Mouse (Mus musculus): ENCODE measurements around the gene Actb. TPM values are rescaled to one million over a fixed set of nuclear protein-coding genes. Genes with fewer than 3 reads are reported as not detected.

Actb gene
- polyA plus RNA-seq (2016; fragmentation: Nextera tagmentation; extraction: Ambion mirVana), result 6,505 and 8,921 TPM in 2 replicates

GRCm38 (mm10) chr5:142906532-142907047, at the start of gene Actb:
Gene Actb, minus strand, starts transcription at chr5:142906754.
- peaks cover 56% of the 10 kb centered on the region for H3K4me1 ChIP-seq
- H3K4me3 ChIP-seq, result peak within 1 kb of the TSS; percentile 84
- peak; percentile 98 for DNase-seq (ENCODE audit: low spot score)
- peaks cover 46% of the 10 kb centered on the region for H3K36me3 ChIP-seq
- no peaks in the 10 kb centered on the region for H3K9me3 ChIP-seq
- H3K27ac ChIP-seq, result peak within 1 kb of the TSS; percentile 99
- WGBS, result under 1% methylated on average over 41 of the region's 41 CpGs
- peaks cover 7% of the 10 kb centered on the region for H3K27me3 ChIP-seq (ENCODE audit: insufficient read depth, poor library complexity, severe bottlenecking)

DNA sequence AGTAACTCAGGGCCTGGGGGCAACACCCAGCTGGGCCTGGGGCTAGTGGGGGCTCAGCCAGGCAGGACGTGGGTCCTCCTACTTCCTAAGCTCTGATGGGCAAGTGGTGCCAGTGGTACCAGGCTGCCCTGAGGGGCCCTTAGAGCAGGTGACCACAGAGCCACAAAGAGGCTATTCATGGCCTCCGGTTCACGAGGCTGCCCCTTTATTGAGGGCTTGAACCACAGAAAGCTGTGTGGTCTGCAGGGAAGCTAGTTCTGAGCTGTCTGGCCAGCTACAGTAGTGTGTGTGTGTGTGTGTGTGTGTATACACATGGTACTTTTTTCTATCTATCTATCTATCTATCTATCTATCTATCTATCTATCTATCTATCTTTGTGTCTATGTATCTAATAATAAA, 47.1 kb upstream of the Actb start:
- WGBS, result 73% methylated on average over 3 of the region's 3 CpGs
- H3K4me1 ChIP-seq, result peaks cover 17% of the 10 kb centered on the region
- H3K27ac ChIP-seq, result no peak overlapping the region

GRCm38 (mm10) chr5:142950405-142950804, 43.9 kb upstream of the Actb start:
- 0 out of 2 replicates have a peak overlapping the region, but pooled peaks have one; percentile 44 for H3K27ac ChIP-seq
- DNase-seq (ENCODE audit: low spot score), result no peak

More for the DNA sequence above, 47.1 kb upstream of the Actb start:
- Histone ChIP-seq H3K9me3 (no peaks in the 10 kb centered on the region), H3K4me3 (no peak overlapping the region), H3K36me3 (no peaks in the 10 kb centered on the region), H3K27me3 (ENCODE audit: insufficient read depth, poor library complexity, severe bottlenecking) (no peaks in the 10 kb centered on the region)
- no peak for DNase-seq (ENCODE audit: low spot score)

GRCm38 (mm10) chr5:142949580-142949979, 43.0 kb upstream of the Actb start:
- WGBS, result 34% methylated on average over 6 of the region's 6 CpGs
- Histone ChIP-seq H3K27me3 (ENCODE audit: insufficient read depth, poor library complexity, severe bottlenecking) (no peaks in the 10 kb centered on the region), H3K36me3 (no peaks in the 10 kb centered on the region), H3K27ac (peak overlapping the region; percentile 44; the same call in 1 of the 2 replicates), H3K4me3 (no peak overlapping the region), H3K9me3 (no peaks in the 10 kb centered on the region), H3K4me1 (peaks cover 21% of the 10 kb centered on the region)
- no peak for DNase-seq (ENCODE audit: low spot score)

More at GRCm38 (mm10) chr5:142950405-142950804, 43.9 kb upstream of the Actb start:
- 87% methylated on average over 6 of the region's 6 CpGs for WGBS
- H3K4me1 ChIP-seq, result peaks cover 17% of the 10 kb centered on the region
- no peak overlapping the region for H3K4me3 ChIP-seq
- H3K27me3 ChIP-seq (ENCODE audit: insufficient read depth, poor library complexity, severe bottlenecking), result no peaks in the 10 kb centered on the region
- H3K9me3 ChIP-seq, result no peaks in the 10 kb centered on the region
- H3K36me3 ChIP-seq, result no peaks in the 10 kb centered on the region

DNA sequence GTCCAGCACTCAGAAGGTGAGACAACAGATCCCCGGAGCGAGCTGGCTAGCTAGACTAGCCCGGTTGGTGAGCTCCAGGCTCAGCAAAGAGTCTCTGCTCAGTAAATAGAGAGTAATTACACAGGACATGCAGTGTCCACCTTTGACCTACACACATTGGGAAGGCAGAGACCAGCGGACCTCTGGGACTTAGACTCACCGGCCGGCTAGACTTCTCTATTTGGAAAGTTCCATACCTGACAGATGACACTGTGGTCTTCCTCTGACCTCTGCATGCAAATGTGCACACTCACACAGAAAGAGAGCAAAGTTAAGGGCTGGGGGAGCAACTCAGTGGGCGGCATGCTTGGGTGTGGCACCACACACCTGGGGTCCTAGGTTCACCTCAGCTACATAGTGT, 40.9 kb upstream of the Actb start:
- no peaks in the 10 kb centered on the region for H3K36me3 ChIP-seq
- H3K4me3 ChIP-seq, result no peak overlapping the region
- no peaks in the 10 kb centered on the region for H3K9me3 ChIP-seq
- peaks cover 21% of the 10 kb centered on the region for H3K4me1 ChIP-seq
- DNase-seq (ENCODE audit: low spot score), result no peak
- no peak overlapping the region for H3K27ac ChIP-seq
- no peaks in the 10 kb centered on the region for H3K27me3 ChIP-seq (ENCODE audit: insufficient read depth, poor library complexity, severe bottlenecking)
- 80% methylated on average over 7 of the region's 7 CpGs for WGBS

DNA sequence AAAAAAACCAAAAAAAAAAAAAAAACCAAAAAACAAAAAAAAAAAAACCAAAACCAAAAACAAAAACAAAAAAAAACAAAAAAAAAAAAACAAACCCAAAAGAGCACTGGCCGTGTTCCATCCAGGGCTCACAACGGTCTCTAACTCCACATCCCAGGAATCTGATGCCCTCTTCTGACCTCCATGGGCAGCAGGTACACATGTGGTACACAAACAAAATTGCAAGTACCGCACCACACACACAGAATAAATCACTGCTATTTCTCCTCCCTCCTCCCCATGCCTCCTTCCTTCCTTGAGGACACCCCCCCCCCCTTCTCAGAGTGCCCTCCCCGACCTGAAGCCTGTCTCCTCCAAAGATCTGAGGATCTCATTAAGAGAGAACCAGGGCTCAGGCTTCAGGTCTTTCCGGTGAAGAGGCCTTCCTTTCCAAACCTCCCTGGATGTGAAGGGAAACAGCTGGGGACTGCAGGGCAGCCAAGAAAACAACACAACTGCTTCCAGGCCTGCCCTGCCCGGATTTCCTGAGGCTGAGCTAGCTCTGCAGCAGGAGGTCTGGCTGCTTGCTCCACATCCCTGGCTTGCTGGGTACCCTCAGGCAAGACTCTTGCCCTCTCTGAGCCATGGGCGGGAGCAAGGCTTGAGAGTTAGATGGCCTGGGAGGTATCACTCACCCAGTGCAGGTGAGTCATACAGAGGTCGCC, 38.6 kb upstream of the Actb start:
- Histone ChIP-seq H3K4me1 (peaks cover 18% of the 10 kb centered on the region), H3K27ac (0 out of 2 replicates have a peak overlapping the region, but pooled peaks have one; percentile 1), H3K27me3 (ENCODE audit: insufficient read depth, poor library complexity, severe bottlenecking) (no peaks in the 10 kb centered on the region), H3K9me3 (no peaks in the 10 kb centered on the region), H3K4me3 (no peak overlapping the region), H3K36me3 (no peaks in the 10 kb centered on the region)
- DNase-seq (ENCODE audit: low spot score), result peak; percentile 75
- 61% methylated on average over 8 of the region's 8 CpGs for WGBS

GRCm38 (mm10) chr5:142940393-142940792, 33.8 kb upstream of the Actb start:
- Histone ChIP-seq H3K4me1 (peaks cover 19% of the 10 kb centered on the region), H3K4me3 (no peak overlapping the region), H3K9me3 (no peaks in the 10 kb centered on the region), H3K36me3 (no peaks in the 10 kb centered on the region), H3K27ac (no peak overlapping the region), H3K27me3 (ENCODE audit: insufficient read depth, poor library complexity, severe bottlenecking) (no peaks in the 10 kb centered on the region)
- no peak for DNase-seq (ENCODE audit: low spot score)
- WGBS, result 71% methylated on average over 2 of the region's 2 CpGs

GRCm38 (mm10) chr5:142937956-142938727, 31.6 kb upstream of the Actb start:
- Histone ChIP-seq H3K27ac (peak overlapping the region; percentile 33; the same call in 1 of the 2 replicates), H3K4me1 (peaks cover 16% of the 10 kb centered on the region), H3K9me3 (no peaks in the 10 kb centered on the region), H3K36me3 (no peaks in the 10 kb centered on the region), H3K4me3 (no peak overlapping the region), H3K27me3 (ENCODE audit: insufficient read depth, poor library complexity, severe bottlenecking) (no peaks in the 10 kb centered on the region)
- DNase-seq (ENCODE audit: low spot score), result no peak
- 30% methylated on average over 19 of the region's 19 CpGs for WGBS

DNA sequence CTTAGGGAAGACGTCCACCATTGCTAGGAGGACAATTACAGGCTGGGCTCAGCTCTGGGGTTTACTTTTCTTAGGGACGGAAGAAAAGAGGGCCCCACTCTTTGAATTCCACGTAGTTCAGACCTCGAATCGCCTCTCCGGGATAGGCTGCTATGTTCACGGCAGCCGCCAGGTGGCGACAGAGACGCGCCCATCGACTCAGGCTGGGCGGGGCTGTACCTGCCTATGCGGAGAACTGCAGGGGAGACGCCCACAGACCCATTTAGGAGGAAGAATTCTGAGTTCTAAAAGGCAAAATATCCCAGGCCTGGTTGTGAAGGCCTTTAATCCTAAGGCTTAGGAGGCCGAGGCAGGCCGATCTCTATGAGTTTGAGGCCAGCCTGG, 29.8 kb upstream of the Actb start:
- Histone ChIP-seq H3K4me3 (peak overlapping the region; percentile 51), H3K27ac (peak overlapping the region; percentile 85), H3K27me3 (ENCODE audit: insufficient read depth, poor library complexity, severe bottlenecking) (no peaks in the 10 kb centered on the region), H3K36me3 (no peaks in the 10 kb centered on the region), H3K4me1 (peaks cover 28% of the 10 kb centered on the region), H3K9me3 (no peaks in the 10 kb centered on the region)
- WGBS, result 3% methylated on average over 17 of the region's 17 CpGs
- peak; percentile 92 for DNase-seq (ENCODE audit: low spot score)

DNA sequence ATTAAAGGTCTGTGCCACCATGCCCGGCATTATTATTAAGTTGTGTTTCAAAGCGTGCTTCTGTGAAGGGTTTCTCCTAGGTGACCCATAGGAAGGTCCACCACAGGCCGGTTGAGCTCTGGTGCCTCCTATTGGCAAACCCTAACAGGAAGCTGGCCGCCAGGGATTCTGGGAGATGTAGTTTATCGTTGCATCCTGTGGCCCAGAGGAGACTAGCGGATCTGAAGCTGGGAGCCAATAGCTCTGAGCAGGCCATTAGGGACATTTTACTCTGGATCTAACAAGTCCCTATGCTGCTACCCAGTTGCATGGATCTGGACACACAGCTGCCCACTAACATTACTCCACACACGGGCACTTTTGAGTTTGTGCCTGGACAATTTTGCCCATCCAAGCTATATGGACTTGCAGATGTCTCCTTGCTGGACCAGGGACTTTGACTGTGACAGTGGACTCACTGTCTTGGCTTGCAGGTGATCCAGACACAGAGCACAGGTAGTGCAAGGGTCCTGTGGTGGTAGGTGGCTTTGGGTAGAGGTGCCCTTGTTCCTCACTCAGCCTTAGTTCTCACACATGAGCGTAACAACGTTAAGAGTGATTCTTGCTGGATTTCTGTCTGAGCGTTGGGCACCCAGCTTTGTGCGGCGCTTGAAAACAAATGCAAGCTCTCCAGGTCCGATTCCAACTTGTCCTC, 29.2 kb upstream of the Actb start:
- DNase-seq (ENCODE audit: low spot score), result peak; percentile 95
- H3K4me1 ChIP-seq, result peaks cover 33% of the 10 kb centered on the region
- H3K27me3 ChIP-seq (ENCODE audit: insufficient read depth, poor library complexity, severe bottlenecking), result no peaks in the 10 kb centered on the region
- H3K9me3 ChIP-seq, result no peaks in the 10 kb centered on the region
- WGBS, result 18% methylated on average over 13 of the region's 13 CpGs
- H3K27ac ChIP-seq, result peak overlapping the region; percentile 85
- H3K4me3 ChIP-seq, result peak overlapping the region; percentile 51
- no peaks in the 10 kb centered on the region for H3K36me3 ChIP-seq

DNA sequence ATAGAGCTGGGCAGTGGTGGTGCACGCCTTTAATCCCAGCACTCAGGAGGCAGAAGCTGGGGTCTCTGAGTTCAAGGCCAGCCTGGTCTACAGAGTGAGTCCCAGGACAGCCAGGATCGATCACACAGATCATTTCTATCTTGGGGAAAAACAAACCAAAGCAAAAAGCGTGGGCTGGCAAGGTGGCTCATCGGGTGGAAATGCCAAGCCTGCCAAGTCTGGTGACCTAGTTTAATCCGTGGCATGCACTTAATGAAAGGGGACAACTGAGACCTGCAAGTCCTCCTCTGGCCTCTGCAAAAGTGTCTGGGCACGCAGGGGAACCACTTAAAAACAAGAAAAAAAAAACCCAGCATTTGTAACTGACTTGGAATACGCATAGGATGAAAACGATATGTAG, 26.2 kb upstream of the Actb start:
- H3K4me1 ChIP-seq, result peaks cover 46% of the 10 kb centered on the region

GRCm38 (mm10) chr5:142932084-142932685, 25.6 kb upstream of the Actb start:
- Histone ChIP-seq H3K4me3 (0 out of 2 replicates have a peak overlapping the region, but pooled peaks have one; percentile 18), H3K4me1 (peaks cover 52% of the 10 kb centered on the region), H3K27ac (peak overlapping the region; percentile 74), H3K27me3 (ENCODE audit: insufficient read depth, poor library complexity, severe bottlenecking) (no peaks in the 10 kb centered on the region), H3K36me3 (no peaks in the 10 kb centered on the region), H3K9me3 (no peaks in the 10 kb centered on the region)
- peak; percentile 87 for DNase-seq (ENCODE audit: low spot score)
- WGBS, result 19% methylated on average over 9 of the region's 9 CpGs

More for the DNA sequence above, 26.2 kb upstream of the Actb start:
- H3K27ac ChIP-seq, result no peak overlapping the region
- H3K27me3 ChIP-seq (ENCODE audit: insufficient read depth, poor library complexity, severe bottlenecking), result no peaks in the 10 kb centered on the region
- no peak for DNase-seq (ENCODE audit: low spot score)
- 80% methylated on average over 8 of the region's 8 CpGs for WGBS
- H3K36me3 ChIP-seq, result no peaks in the 10 kb centered on the region
- no peaks in the 10 kb centered on the region for H3K9me3 ChIP-seq
- H3K4me3 ChIP-seq, result no peak overlapping the region

Measured in heart, embryonic 10.5 days (tissue).